Mouse (Mus musculus) MEL (cell line): ENCODE data around the gene Pdzd2. TPM values are rescaled to one million over a fixed set of nuclear protein-coding genes. Genes with fewer than 3 reads are reported as not detected.
A peak's percentile ranks its signal among the peaks of the same experiment; 100 is the strongest.

Experiments
- DNase-seq: peaks from one replicate; pipeline ENCODE4 v3.0.0; 2011; ENCODE audit warnings: low read depth, low spot score
- H3K27ac ChIP-seq: 2 replicates; pipeline ENCODE4 v1.5.1; 2012; ENCODE audit warnings: low read depth, mild to moderate bottlenecking, control low read depth, low read length, moderate library complexity; ENCODE audit not compliant: control insufficient read depth
- H3K27me3 ChIP-seq, 2 experiments: fragments of 150-350 bp in 1 of 2; sonication (generic) in 1 of 2; 2 replicates each; pipeline ENCODE4 v1.6.1; 2012; ENCODE audit warnings: low read length in 2 of 2, mild to moderate bottlenecking in 2 of 2, improper control_type of control experiment in 1 of 2, moderate library complexity in 1 of 2; ENCODE audit not compliant: insufficient read depth in 2 of 2, control insufficient read depth in 1 of 2
- H3K36me3 ChIP-seq, 2 experiments: 2 replicates each; pipeline ENCODE4 v1.6.1; 2012 to 2014; ENCODE audit warnings: low read length in 2 of 2, improper control_type of control experiment in 1 of 2, inconsistent platforms in 1 of 2, mild to moderate bottlenecking in 1 of 2; ENCODE audit not compliant: insufficient read depth in 2 of 2, control insufficient read depth in 1 of 2
- H3K4me1 ChIP-seq, 2 experiments: fragments of 150-350 bp in 1 of 2; sonication (generic) in 1 of 2; 2 replicates each; pipeline ENCODE4 v1.6.1; 2012; ENCODE audit warnings: low read length in 2 of 2, improper control_type of control experiment in 1 of 2, mild to moderate bottlenecking in 1 of 2; ENCODE audit not compliant: insufficient read depth in 2 of 2, control insufficient read depth in 1 of 2
- H3K4me3 ChIP-seq, 2 experiments: fragments of 150-350 bp in 1 of 2; sonication (generic) in 1 of 2; 2 replicates each; pipeline ENCODE4 v1.5.1; 2012; ENCODE audit warnings: low read depth in 2 of 2, low read length in 2 of 2, mild to moderate bottlenecking in 2 of 2, moderate library complexity in 2 of 2, control low read depth in 1 of 2, improper control_type of control experiment in 1 of 2; ENCODE audit not compliant: control insufficient read depth in 1 of 2, insufficient read depth in 1 of 2
- H3K79me2 ChIP-seq: 2 replicates; pipeline ENCODE4 v1.6.1; 2012; ENCODE audit warnings: mild to moderate bottlenecking, low read length, moderate library complexity; ENCODE audit not compliant: control insufficient read depth, poor library complexity, insufficient read depth
- H3K9ac ChIP-seq: 2 replicates; pipeline ENCODE4 v1.6.1; 2012; ENCODE audit warnings: low read depth, mild to moderate bottlenecking, control low read depth, low read length, moderate library complexity; ENCODE audit not compliant: control insufficient read depth, poor library complexity, severe bottlenecking
- H3K9me3 ChIP-seq: fragments of 150-350 bp; sonication (generic); replicated peaks from 2 replicates; pipeline ENCODE4 v1.6.1; 2012; ENCODE audit warnings: mild to moderate bottlenecking, low read length, improper control_type of control experiment, moderate library complexity; ENCODE audit not compliant: insufficient read depth
- CHD1 ChIP-seq: IDR thresholded peaks from 2 replicates; pipeline ENCODE4 v1.6.1; 2012; ENCODE audit warnings: low read depth, mild to moderate bottlenecking, inconsistent platforms, low read length, improper control_type of control experiment
- CHD2 ChIP-seq: IDR thresholded peaks from 2 replicates; pipeline ENCODE4 v1.6.1; 2011; ENCODE audit warnings: low read length, improper control_type of control experiment
- CTCF ChIP-seq, 3 experiments: IDR thresholded peaks in 2 of 3; conservative IDR thresholded peaks in 1 of 3; 2 replicates each; pipeline ENCODE4 v1.5.1; 2011 to 2012; ENCODE audit warnings: low read length in 3 of 3, low read depth in 2 of 3, mild to moderate bottlenecking in 2 of 3, improper control_type of control experiment in 1 of 3, inconsistent platforms in 1 of 3, mixed read lengths in 1 of 3, moderate library complexity in 1 of 3; ENCODE audit not compliant: control insufficient read depth in 1 of 3, insufficient read depth in 1 of 3, poor library complexity in 1 of 3, severe bottlenecking in 1 of 3
- E2F4 ChIP-seq: IDR thresholded peaks from 2 replicates; pipeline ENCODE4 v1.6.1; 2011; ENCODE audit warnings: low read depth, low read length, improper control_type of control experiment, borderline replicate concordance
- GABPA ChIP-seq: IDR thresholded peaks from 2 replicates; pipeline ENCODE4 v1.6.1; 2012; ENCODE audit warnings: low read depth, mild to moderate bottlenecking, inconsistent platforms, low read length, improper control_type of control experiment, moderate library complexity
- GATA1 ChIP-seq: IDR thresholded peaks from 2 replicates; pipeline ENCODE4 v1.6.1; 2011; ENCODE audit warnings: low read depth, low read length, improper control_type of control experiment
- HCFC1 ChIP-seq: IDR thresholded peaks from 2 replicates; pipeline ENCODE4 v1.6.1; 2012; ENCODE audit warnings: low read depth, mild to moderate bottlenecking, inconsistent platforms, low read length, improper control_type of control experiment, moderate library complexity
- JUND ChIP-seq: IDR thresholded peaks from 2 replicates; pipeline ENCODE4 v1.6.1; 2011; ENCODE audit warnings: low read depth, mild to moderate bottlenecking, improper control_type of control experiment, low read length
- KAT2A ChIP-seq: conservative IDR thresholded peaks from 2 replicates; pipeline ENCODE4 v1.6.1; 2012; ENCODE audit warnings: low read depth, low read length, improper control_type of control experiment, inconsistent platforms
- MAX ChIP-seq: IDR thresholded peaks from 2 replicates; pipeline ENCODE4 v1.6.1; 2011; ENCODE audit warnings: low read length, improper control_type of control experiment
- MAZ ChIP-seq: IDR thresholded peaks from 2 replicates; pipeline ENCODE4 v1.6.1; 2012; ENCODE audit warnings: low read depth, mild to moderate bottlenecking, inconsistent platforms, low read length, improper control_type of control experiment
- MXI1 ChIP-seq: IDR thresholded peaks from 2 replicates; pipeline ENCODE4 v1.6.1; 2011; ENCODE audit warnings: mild to moderate bottlenecking, low read depth, low read length, improper control_type of control experiment
- MYB ChIP-seq: IDR thresholded peaks from 2 replicates; pipeline ENCODE4 v1.6.1; 2011; ENCODE audit warnings: mild to moderate bottlenecking, low read depth, low read length, improper control_type of control experiment
- NELFE ChIP-seq: IDR thresholded peaks from 2 replicates; pipeline ENCODE4 v1.6.1; 2011; ENCODE audit warnings: low read depth, low read length, improper control_type of control experiment
- POLR2A ChIP-seq, 2 experiments: IDR thresholded peaks; 2 replicates each; pipeline ENCODE4 v1.6.1; 2011 to 2012; ENCODE audit warnings: low read length in 2 of 2, mild to moderate bottlenecking in 2 of 2, control low read depth in 1 of 2, improper control_type of control experiment in 1 of 2, low read depth in 1 of 2, moderate library complexity in 1 of 2; ENCODE audit not compliant: control insufficient read depth in 1 of 2, insufficient read depth in 1 of 2, poor library complexity in 1 of 2
- RAD21 ChIP-seq: IDR thresholded peaks from 2 replicates; pipeline ENCODE4 v1.6.1; 2011; ENCODE audit warnings: mild to moderate bottlenecking, low read depth, low read length, improper control_type of control experiment
- SIN3A ChIP-seq: IDR thresholded peaks from 2 replicates; pipeline ENCODE4 v1.6.1; 2012; ENCODE audit warnings: low read length, improper control_type of control experiment, inconsistent platforms
- SMC3 ChIP-seq: IDR thresholded peaks from 2 replicates; pipeline ENCODE4 v1.6.1; 2011; ENCODE audit warnings: low read depth, low read length, improper control_type of control experiment
- TAL1 ChIP-seq: IDR thresholded peaks from 2 replicates; pipeline ENCODE4 v1.6.1; 2012; ENCODE audit warnings: mild to moderate bottlenecking, inconsistent platforms, low read length, moderate library complexity, mixed read lengths
- TBP ChIP-seq: IDR thresholded peaks from 2 replicates; pipeline ENCODE4 v1.8.0; 2011; ENCODE audit warnings: low read depth, low read length, improper control_type of control experiment
- TCF12 ChIP-seq: IDR thresholded peaks from 2 replicates; pipeline ENCODE4 v1.6.1; 2014; ENCODE audit warnings: low read depth, mild to moderate bottlenecking, inconsistent platforms, low read length, improper control_type of control experiment, moderate library complexity
- USF1 ChIP-seq: IDR thresholded peaks from 2 replicates; pipeline ENCODE4 v1.6.1; 2014; ENCODE audit warnings: low read depth, mild to moderate bottlenecking, inconsistent platforms, low read length, improper control_type of control experiment, moderate library complexity
- ZC3H11A ChIP-seq: IDR thresholded peaks from 2 replicates; pipeline ENCODE4 v1.6.1; 2012; ENCODE audit warnings: low read depth, mild to moderate bottlenecking, inconsistent platforms, low read length, improper control_type of control experiment
- ZKSCAN1 ChIP-seq: IDR thresholded peaks from 2 replicates; pipeline ENCODE4 v1.6.1; 2012; ENCODE audit warnings: low read depth, mild to moderate bottlenecking, inconsistent platforms, low read length, improper control_type of control experiment, moderate library complexity
- ZMIZ1 ChIP-seq: IDR thresholded peaks from 2 replicates; pipeline ENCODE4 v1.6.1; 2012; ENCODE audit warnings: low read depth, mild to moderate bottlenecking, inconsistent platforms, low read length, improper control_type of control experiment, moderate library complexity
- polyA plus RNA-seq, 2 experiments: library from polyadenylated mRNA; stranded (reverse) in 1 of 2; unstranded in 1 of 2; fragments of >175 nt in 1 of 2; fragments of >200 nt in 1 of 2; gene quantifications; 2 replicates each; pipeline versions ENCODE4 v1.2.1 to v1.2.4; 2012; ENCODE audit warnings: low replicate concordance in 2 of 2, low read depth in 1 of 2; ENCODE audit not compliant: insufficient read length in 2 of 2, insufficient read depth in 1 of 2, missing spikeins in 1 of 2
- total RNA-seq: library from RNA; depleted of rRNA; stranded (reverse); fragments of 300-350 nt; gene quantifications from 2 replicates; pipeline ENCODE4 v1.2.3, GENCODE M21; 2012

Pdzd2 gene
- total and polyA plus RNA-seq, 3 experiments, result 0.15 to 0.33 TPM; not detected in 1

DNA sequence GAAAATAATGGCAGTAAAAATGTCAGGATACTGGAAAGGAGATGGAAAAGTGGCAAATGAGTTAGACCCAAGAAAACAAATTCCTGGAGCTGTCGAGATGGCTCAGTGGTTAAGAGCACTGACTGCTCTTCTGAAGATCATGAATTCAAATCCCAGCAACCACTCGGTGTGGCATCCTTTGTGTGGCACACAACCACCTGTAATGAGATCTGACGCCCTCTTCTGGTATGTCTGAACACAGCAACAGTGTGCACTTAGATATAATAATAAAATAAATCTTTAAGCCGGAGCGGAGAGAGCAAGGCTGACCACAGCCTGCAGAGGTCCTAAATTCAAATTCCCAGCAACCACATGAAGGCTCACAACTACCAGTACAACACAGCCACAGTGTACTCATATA is 48.8 kb upstream of the Pdzd2 start:
- no peak for TF ChIP-seq MAZ
- TF ChIP-seq CTCF (IDR thresholded peaks at IDR 0.05 in 2 of 3, conservative IDR thresholded peaks at IDR 0.05 in 1 of 3; ENCODE audit: control insufficient read depth in 1 of 3, insufficient read depth in 1 of 3, low read depth in 2 of 3, low read length in 3 of 3, poor library complexity in 1 of 3, severe bottlenecking in 1 of 3), result peak; percentile 8 to 37 (median 24); a peak in 3 of 6 replicates
- peak; percentile 46 for TF ChIP-seq SMC3
- TF ChIP-seq TCF12, result no peak
- TF ChIP-seq NELFE, result no peak
- TF ChIP-seq JUND, result no peak
- no peak for TF ChIP-seq ZMIZ1
- TF ChIP-seq USF1, result no peak
- TF ChIP-seq RAD21, result peak; percentile 23
- TF ChIP-seq CHD1, result no peak
- TF ChIP-seq ZC3H11A, result no peak
- TF ChIP-seq GABPA, result no peak
- no peak for TF ChIP-seq GATA1
- no peak for TF ChIP-seq KAT2A
- Histone ChIP-seq H3K9ac (no peak overlapping the region), H3K36me3 (no peaks in the 10 kb centered on the region), H3K4me3 (no peak overlapping the region), H3K79me2 (no peaks in the 10 kb centered on the region), H3K27ac (no peak overlapping the region), H3K27me3 (peaks cover 3 to 9% of the 10 kb centered on the region in 2 experiments; a peak in 3 of 4 replicates), H3K4me1 (no peaks in the 10 kb centered on the region), H3K9me3 (no peaks in the 10 kb centered on the region)
- no peak for DNase-seq

DNA sequence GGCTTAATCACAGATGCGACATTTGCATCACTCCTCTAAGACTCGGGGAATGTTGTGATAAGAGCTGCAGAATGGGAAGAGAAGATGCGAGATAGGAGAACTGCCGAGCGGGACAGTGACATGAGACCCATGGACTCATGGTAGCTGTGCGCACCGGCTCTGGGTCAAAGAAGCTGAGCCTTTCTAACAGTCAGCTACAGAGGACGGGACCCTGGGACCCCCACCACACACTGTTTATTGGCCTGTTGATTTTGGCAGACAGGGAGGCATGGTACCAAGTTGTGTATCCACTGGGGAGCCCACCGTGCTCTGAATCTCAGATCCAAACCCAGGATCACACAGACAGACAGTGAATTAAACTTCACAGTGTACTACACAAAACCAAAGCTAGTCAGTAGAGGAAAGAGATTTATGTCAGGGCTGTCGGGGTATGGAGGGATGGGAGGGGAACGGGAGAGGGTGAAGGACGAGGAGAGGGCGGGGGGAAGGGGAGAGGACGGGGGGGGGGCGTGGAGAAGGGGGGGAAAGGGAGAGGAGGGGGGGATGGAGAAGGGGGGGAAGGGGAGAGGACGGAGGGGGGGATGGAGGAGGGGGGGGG is 42.1 kb upstream of the Pdzd2 start:
- H3K4me1 ChIP-seq, result no peaks in the 10 kb centered on the region; a peak in 1 of 4 replicates
- no peak for TF ChIP-seq TBP
- no peak for TF ChIP-seq MXI1
- TF ChIP-seq NELFE, result no peak
- no peak for TF ChIP-seq USF1
- TF ChIP-seq CTCF (IDR thresholded peaks at IDR 0.05 in 2 of 3, conservative IDR thresholded peaks at IDR 0.05 in 1 of 3; ENCODE audit: control insufficient read depth in 1 of 3, insufficient read depth in 1 of 3, low read depth in 2 of 3, low read length in 3 of 3, poor library complexity in 1 of 3, severe bottlenecking in 1 of 3), result no peak
- no peak for TF ChIP-seq ZC3H11A
- TF ChIP-seq CHD2, result no peak
- TF ChIP-seq SMC3, result no peak
- no peak for TF ChIP-seq POLR2A (IDR thresholded peaks at IDR 0.05; ENCODE audit: control insufficient read depth in 1 of 2, insufficient read depth in 1 of 2, low read depth in 1 of 2, low read length in 2 of 2, poor library complexity in 1 of 2)
- no peak for TF ChIP-seq CHD1
- no peak for TF ChIP-seq HCFC1
- no peak for TF ChIP-seq GATA1
- no peak for TF ChIP-seq ZKSCAN1
- TF ChIP-seq SIN3A, result no peak
- TF ChIP-seq TAL1, result no peak
- no peak for TF ChIP-seq MYB
- no peak for TF ChIP-seq MAX
- TF ChIP-seq TCF12, result no peak
- no peak for TF ChIP-seq E2F4

More for the DNA sequence above, 42.1 kb upstream of the Pdzd2 start:
- peaks cover 7 to 9% of the 10 kb centered on the region in 2 experiments for H3K27me3 ChIP-seq
- DNase-seq, result no peak
- H3K9ac ChIP-seq, result no peak overlapping the region
- H3K9me3 ChIP-seq, result no peaks in the 10 kb centered on the region
- H3K79me2 ChIP-seq, result no peaks in the 10 kb centered on the region
- H3K4me3 ChIP-seq, result no peak overlapping the region
- H3K27ac ChIP-seq, result no peak overlapping the region
- H3K36me3 ChIP-seq, result no peaks in the 10 kb centered on the region
